Mouse (Mus musculus): ENCODE data around the gene Osbpl3.

Osbpl3 gene

DNA sequence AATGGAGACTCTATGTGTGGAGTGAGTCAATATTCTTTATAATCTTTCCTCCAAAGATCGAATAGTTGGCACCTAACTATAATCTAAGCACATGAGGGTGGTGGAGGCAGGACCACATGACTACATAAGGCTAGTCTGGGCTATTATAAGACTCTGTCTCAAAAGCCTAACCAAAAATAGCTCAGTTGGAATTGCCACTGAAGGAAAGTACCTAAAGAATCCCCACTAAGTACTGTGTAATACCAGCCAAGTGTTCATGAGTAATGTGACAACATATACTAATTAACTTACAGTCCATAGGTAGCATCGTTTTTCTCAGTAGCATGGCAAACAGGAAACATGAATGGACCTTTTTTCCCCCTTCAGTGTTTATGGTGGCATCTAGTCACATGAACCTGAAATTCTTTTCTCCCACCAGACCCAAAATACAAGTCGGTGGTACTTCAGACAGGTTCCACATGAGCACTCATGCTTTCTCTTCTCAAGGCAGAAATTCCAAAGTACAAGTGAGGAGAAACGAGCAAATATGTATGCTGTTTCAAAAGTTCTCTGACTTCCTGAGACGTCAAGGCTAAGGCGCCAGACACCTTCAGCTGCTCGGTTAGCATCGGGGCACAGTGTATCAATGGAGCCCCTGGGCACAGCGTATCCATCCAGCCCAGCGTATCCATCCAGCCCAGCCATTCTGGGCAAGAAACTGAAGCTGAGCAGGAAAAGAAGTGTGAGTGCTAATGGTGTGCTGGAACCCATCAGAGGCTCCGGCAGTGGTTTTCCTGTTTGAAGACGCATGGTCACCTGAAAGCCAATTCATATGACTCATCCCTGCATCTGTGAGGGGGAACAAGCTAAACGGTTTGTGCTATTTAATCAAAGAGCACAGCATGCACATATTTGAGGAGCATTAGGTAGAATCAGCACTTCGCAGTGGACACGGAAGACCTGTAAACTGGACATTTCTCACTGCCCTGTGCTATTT lies 120.9 kb downstream of the Osbpl3 start:
- in situ Hi-C loops (cut with MboI, MseI): no loop called here

GRCm38 (mm10) chr6:50333346-50333745 lies 122.7 kb downstream of the Osbpl3 start:
- in situ Hi-C loops (cut with MboI, MseI): no loop called here

- in situ Hi-C loops (cut with MboI, MseI): no loop called here
Observed at GRCm38 (mm10) chr6:50331477-50331876, 124.5 kb downstream of the Osbpl3 start.

DNA sequence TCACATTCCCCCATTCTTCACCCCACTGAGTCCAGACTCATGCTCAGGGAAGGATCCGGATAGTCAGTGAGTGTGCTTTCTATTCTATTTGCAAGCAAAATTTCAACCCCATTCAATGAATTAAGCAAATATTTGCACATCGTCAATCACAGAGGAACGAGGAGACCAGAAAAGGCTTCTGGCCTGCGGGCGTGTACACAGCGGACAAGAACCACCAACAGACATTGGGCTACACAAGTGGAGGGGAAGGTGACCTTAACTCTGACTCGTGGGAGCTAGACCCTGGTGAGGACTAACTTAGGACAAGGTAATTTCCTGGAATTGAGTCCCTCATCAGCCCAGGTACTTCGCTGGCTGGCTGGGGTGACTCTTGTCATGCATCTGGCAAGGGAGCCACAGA lies 126.6 kb downstream of the Osbpl3 start:
- in situ Hi-C loops (cut with MboI, MseI): no loop called here

DNA sequence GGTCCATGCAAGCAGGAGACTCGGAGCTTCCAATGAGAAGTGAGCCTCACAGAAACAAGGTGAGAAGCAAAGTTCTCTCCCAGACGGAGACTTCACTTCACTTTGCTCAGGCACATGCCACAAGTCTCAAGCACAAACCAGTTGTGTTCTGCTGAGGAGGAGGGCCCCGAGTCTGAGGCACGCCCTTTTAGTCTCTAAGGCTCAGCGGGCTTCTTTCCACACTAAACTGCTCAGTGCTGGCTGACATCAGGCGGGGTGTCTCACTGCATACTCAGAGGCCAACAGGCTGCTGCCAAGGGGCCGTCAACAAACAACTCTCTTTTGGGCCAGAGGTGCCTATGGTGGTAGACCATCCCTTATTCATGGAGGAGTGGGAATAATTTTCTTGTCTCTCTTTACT lies 127.1 kb downstream of the Osbpl3 start:
- in situ Hi-C loops (cut with MboI, MseI): no loop called here

- in situ Hi-C loops (cut with MboI, MseI): no loop called here
Observed at GRCm38 (mm10) chr6:50326192-50326591, 129.8 kb downstream of the Osbpl3 start.

DNA sequence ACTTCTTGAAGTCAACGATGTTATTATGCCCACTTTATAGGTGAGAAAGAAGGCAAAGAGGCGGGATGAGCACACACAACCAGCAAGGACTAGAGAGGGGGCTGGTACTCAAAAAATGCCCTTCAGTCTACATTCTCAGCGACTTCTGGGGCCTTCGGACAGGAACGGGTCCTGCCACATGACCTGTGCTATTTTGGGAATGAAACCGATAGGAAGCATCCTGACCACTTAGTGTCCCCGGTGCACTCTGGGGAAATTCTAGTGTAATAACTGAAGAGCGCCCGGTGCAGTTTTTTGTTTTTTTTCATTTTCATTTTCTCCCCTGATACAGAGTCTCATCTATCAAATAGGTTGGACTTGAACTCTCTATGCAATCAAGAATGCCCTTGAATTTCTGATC lies 130.5 kb downstream of the Osbpl3 start:
- in situ Hi-C loops (cut with MboI, MseI): no loop called here

DNA sequence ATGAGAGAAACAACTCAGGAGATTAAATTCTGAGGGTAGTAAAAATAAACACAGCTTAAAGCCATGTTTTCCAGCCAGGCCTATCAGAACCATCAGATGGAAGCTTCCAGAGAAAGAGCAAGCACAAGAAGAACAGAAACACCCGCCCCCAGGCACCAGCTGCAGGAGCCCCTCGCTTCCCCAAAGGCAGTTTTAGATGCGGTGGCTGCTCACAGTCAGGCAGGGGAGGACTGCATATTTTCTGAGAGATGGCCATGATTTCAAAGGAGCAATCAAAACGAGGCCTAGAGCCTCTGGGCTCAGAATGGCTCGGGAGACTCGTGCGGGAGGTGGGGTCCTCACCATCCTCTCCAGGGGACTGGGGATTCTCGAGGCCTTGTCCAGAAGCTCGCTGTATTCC lies 133.4 kb downstream of the Osbpl3 start:
- in situ Hi-C loops (cut with MboI, MseI): no loop called here

DNA sequence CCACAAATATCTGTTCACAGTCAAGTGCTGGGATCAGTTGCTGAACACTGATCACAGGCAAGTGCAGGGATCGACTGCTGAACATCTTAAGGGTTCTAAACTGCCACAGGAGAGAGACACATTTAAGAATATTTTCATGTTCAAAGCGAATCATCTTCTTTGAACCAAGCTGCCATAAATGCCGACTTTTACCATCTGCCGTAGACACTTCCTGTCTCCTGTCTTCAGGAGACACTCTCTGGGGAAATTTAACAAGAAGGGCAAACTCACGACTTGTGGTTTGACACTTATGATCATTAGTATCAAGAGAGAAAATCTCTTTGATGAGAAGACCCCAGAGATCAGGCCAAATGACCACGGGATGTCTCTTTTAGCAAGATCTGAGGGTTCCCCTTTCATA lies 134.3 kb downstream of the Osbpl3 start:
- in situ Hi-C loops (cut with MboI, MseI): no loop called here

GRCm38 (mm10) chr6:50318590-50319172 lies 137.3 kb downstream of the Osbpl3 start:
- in situ Hi-C loops (cut with MboI, MseI): loop anchor here (10.0 kb wide), 1 partner anchor 116 kb away; no protein-coding TSS in a partner anchor

DNA sequence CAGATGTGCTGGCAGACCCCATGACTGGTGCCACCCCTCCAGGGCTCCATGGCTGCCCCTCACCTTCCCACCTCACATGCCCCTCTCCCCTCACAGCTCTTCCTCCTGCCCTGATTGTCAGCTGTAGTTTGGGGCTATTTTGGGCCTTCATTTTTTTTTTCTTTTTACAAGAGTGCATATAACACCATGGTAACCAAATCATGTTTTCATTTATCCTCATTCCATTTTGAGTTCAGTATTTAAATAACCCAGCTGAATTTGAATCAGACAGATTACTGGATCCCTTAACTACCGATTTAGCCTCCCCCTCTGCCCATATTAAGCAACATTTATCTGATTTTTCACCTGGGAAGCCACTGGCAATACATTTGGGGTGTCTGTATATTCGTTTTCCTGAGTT lies 137.9 kb downstream of the Osbpl3 start:
- in situ Hi-C loops (cut with MboI, MseI): loop anchor here (10.0 kb wide), 1 partner anchor 117 kb away; no protein-coding TSS in a partner anchor

DNA sequence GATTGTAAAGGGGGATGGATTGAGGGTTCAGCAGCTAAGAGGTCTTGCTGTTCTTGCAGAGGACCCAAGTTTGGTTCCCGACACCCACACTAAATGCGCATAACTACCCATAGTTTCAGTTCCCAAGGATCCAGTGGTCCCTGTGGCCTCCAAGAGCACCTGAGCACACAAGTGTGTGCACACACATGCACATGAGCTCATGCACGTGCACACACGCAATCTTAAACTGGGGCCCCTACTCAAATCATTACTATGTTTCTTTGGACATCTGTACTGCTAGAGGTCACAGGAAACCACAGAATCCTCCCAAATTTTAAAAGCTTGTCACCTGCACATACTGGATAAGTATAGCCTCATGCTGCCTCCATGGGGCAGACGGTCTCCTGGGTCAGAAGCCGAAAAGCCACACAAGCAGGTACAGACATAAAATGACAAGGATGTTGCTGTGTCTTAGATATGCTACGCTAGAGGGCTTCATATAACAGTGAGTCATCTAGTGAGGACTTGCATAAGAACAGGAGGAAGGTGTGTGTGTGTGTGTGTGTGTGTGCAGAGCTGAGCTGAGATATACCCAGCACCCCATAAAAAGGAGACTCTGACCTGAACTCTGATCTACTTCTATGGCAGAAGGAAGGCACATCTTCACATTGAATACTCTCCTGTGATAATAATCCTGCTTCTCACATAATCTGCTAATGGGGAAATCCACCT lies 139.1 kb downstream of the Osbpl3 start:
- in situ Hi-C loops (cut with MboI, MseI): loop anchor here (10.0 kb wide), 1 partner anchor 118 kb away; no protein-coding TSS in a partner anchor

DNA sequence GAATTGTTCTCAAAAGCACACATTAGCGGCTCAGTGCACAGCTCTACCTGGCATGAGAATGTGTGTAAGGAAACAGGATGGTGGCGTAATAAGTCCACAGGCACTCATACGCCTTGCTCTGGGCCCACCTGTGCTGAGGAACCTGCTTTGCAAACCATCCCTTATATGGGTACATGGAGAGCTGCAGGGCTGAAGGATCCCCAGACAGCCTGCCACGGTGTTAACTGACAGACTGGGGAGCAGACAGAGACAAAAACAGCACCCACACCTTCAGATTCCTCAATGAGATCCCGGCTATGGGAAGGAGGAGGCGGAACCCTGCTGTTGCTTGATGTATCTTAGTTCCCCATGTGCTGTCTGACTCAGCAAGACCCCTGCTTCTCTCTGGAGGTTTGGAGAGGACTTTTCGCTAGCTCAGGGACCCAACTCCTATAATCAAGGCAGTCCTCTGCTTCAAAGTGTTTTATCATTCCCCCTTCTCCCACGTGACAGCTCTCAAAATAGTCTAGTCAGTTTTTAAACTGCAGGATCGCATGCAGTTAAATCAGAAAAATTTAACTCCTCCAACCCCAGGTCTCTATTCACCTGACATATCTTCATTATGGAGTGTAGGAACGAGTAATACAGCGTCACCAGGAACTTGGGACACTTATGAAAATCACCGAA lies 141.5 kb downstream of the Osbpl3 start:
- in situ Hi-C loops (cut with MboI, MseI): loop anchor here (10.0 kb wide), 1 partner anchor 120 kb away; no protein-coding TSS in a partner anchor

GRCm38 (mm10) chr6:50312647-50313046 lies 143.4 kb downstream of the Osbpl3 start:
- in situ Hi-C loops (cut with MboI, MseI): loop anchor here (10.0 kb wide), 1 partner anchor 122 kb away; no protein-coding TSS in a partner anchor

- in situ Hi-C loops (cut with MboI, MseI): loop anchor here (5.0 kb wide), 1 partner anchor 228 kb away; no protein-coding TSS in a partner anchor
Observed at GRCm38 (mm10) chr6:50309019-50309418, 147.0 kb downstream of the Osbpl3 start.

DNA sequence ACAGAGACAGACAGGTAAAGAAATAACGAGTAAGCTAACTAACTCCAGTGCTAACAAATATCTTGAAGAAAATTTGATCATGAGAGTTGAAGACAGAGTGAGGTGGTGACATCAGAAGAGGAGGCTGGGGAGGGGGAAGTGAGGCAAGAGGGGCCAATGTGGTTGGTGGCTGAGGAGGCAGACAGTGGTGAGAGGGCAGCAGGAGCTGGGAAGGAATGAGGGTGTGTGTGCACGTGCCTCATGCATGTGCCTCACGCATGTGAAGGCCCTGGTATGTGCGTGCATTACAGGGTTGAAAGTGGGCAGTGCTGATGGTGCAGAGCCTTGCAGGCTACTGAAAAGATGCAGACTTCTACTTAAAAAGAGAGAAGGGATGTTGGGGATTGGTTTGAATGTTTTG lies 149.4 kb downstream of the Osbpl3 start:
- in situ Hi-C loops (cut with MboI, MseI): loop anchor here (5.0 kb wide), 1 partner anchor 231 kb away; no protein-coding TSS in a partner anchor

- in situ Hi-C loops (cut with MboI, MseI): loop anchor here (5.0 kb wide), 1 partner anchor 232 kb away; no protein-coding TSS in a partner anchor
Observed at GRCm38 (mm10) chr6:50304949-50305491, 151.0 kb downstream of the Osbpl3 start.

GRCm38 (mm10) chr6:50301121-50301520 lies 154.9 kb downstream of the Osbpl3 start:
- in situ Hi-C loops (cut with MboI, MseI): no loop called here

GRCm38 (mm10) chr6:50300622-50301021 lies 155.4 kb downstream of the Osbpl3 start:
- in situ Hi-C loops (cut with MboI, MseI): no loop called here

- in situ Hi-C loops (cut with MboI, MseI): loop anchor here (10.0 to 25.0 kb wide), 2 partner anchors 784 to 1837 kb away; no protein-coding TSS in a partner anchor
Observed at GRCm38 (mm10) chr6:50299071-50299470, 156.9 kb downstream of the Osbpl3 start.

DNA sequence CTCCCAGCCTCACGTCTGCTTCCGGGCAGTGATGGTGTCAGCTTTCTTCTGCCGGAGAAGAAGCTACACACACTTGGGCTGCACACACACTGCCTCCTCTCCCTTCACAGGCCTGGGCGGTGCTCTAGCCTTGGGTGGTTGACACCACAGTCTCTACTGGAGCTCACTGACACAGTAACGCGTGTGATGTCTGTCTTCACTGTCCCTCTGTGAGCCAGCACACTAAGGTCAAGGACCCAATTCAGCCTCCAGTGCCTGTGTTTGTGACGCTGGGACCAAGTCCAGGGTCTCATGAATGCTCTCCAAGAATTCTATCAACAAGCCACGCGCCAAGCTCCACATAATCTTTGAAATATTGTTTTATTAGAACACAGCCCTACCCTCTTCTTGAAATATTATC lies 158.3 kb downstream of the Osbpl3 start:
- in situ Hi-C loops (cut with MboI, MseI): loop anchor here (10.0 to 25.0 kb wide), 2 partner anchors 783 to 1835 kb away; no protein-coding TSS in a partner anchor

Data from T-helper 2 cell (primary cell).